Mouse (Mus musculus) CH12.LX (cell line): ENCODE measurements around the gene 1810043G02Rik. TPM values are rescaled to one million over a fixed set of nuclear protein-coding genes. Genes with fewer than 3 reads are reported as not detected.

Source experiments
- DNase-seq: peaks from one replicate; pipeline ENCODE4 v3.0.0-alpha.2; 2013; ENCODE audit errors: extremely low read depth
- H3K27ac ChIP-seq: 2 replicates; pipeline ENCODE4 v1.5.1; 2012; ENCODE audit warnings: low read depth, mild to moderate bottlenecking, control low read depth, moderate library complexity; ENCODE audit not compliant: insufficient read depth
- H3K27me3 ChIP-seq: replicated peaks from 2 replicates; pipeline ENCODE3; 2012; ENCODE audit warnings: inconsistent platforms
- H3K36me3 ChIP-seq, 2 experiments: replicated peaks in 1 of 2; 2 replicates each; pipeline versions ENCODE3 to v1.6.1; 2012; ENCODE audit warnings: inconsistent platforms in 1 of 2, low read length in 1 of 2, mild to moderate bottlenecking in 1 of 2, mixed read lengths in 1 of 2, moderate library complexity in 1 of 2; ENCODE audit not compliant: control insufficient read depth in 1 of 2, insufficient read depth in 1 of 2
- H3K4me1 ChIP-seq, 2 experiments: 2 replicates each; pipeline ENCODE4 v1.6.1; 2012; ENCODE audit warnings: inconsistent platforms in 1 of 2, moderate library complexity in 1 of 2; ENCODE audit not compliant: insufficient read depth in 2 of 2, control insufficient read depth in 1 of 2
- H3K4me2 ChIP-seq: 2 replicates; pipeline ENCODE4 v1.6.1; 2012; ENCODE audit warnings: low read depth, mild to moderate bottlenecking, control low read depth; ENCODE audit not compliant: poor library complexity, insufficient read depth, severe bottlenecking
- H3K4me3 ChIP-seq, 3 experiments: fragments of 150-350 bp in 1 of 3; sonication (generic) in 1 of 3; replicated peaks in 1 of 3; 2 replicates each; pipeline versions ENCODE3 to v1.5.1; 2011 to 2012; ENCODE audit warnings: low read depth in 2 of 3, low read length in 2 of 3, mild to moderate bottlenecking in 2 of 3, moderate library complexity in 2 of 3, control low read depth in 1 of 3, improper control_type of control experiment in 1 of 3, inconsistent platforms in 1 of 3, mixed read lengths in 1 of 3; ENCODE audit not compliant: poor library complexity in 1 of 3
- H3K79me2 ChIP-seq: replicated peaks from 2 replicates; pipeline ENCODE4 v1.6.1; 2012; ENCODE audit warnings: mild to moderate bottlenecking, moderate library complexity; ENCODE audit not compliant: control insufficient read depth, poor library complexity, insufficient read depth, severe bottlenecking; ENCODE audit errors: extremely low read depth
- H3K9ac ChIP-seq: 2 replicates; pipeline ENCODE4 v1.6.1; 2012; ENCODE audit warnings: low read depth, mild to moderate bottlenecking, control low read depth, moderate library complexity; ENCODE audit not compliant: insufficient read depth
- H3K9me3 ChIP-seq: replicated peaks from 2 replicates; pipeline ENCODE3; 2012; ENCODE audit warnings: low read length, inconsistent platforms, mixed read lengths
- CTCF ChIP-seq, 2 experiments: IDR thresholded peaks in 1 of 2; conservative IDR thresholded peaks in 1 of 2; 2 replicates each; pipeline ENCODE4 v1.5.1; 2011 to 2012; ENCODE audit warnings: low read depth in 2 of 2, low read length in 2 of 2, improper control_type of control experiment in 1 of 2, inconsistent platforms in 1 of 2, mild to moderate bottlenecking in 1 of 2, moderate library complexity in 1 of 2
- HCFC1 ChIP-seq: IDR thresholded peaks from 2 replicates; pipeline ENCODE4 v1.6.1; 2012; ENCODE audit warnings: low read depth, mild to moderate bottlenecking, inconsistent platforms, low read length, improper control_type of control experiment
- IRF4 ChIP-seq: IDR thresholded peaks from 2 replicates; pipeline ENCODE4 v1.6.1; 2014; ENCODE audit warnings: low read depth, mild to moderate bottlenecking, inconsistent platforms, low read length, improper control_type of control experiment
- JUN ChIP-seq: IDR thresholded peaks from 2 replicates; pipeline ENCODE4 v1.6.1; 2011; ENCODE audit warnings: low read depth, mild to moderate bottlenecking, low read length, improper control_type of control experiment, moderate library complexity; ENCODE audit not compliant: insufficient read depth
- MXI1 ChIP-seq: IDR thresholded peaks from 2 replicates; pipeline ENCODE4 v1.6.1; 2011; ENCODE audit warnings: mild to moderate bottlenecking, low read depth, low read length, improper control_type of control experiment
- RCOR1 ChIP-seq: conservative IDR thresholded peaks from 2 replicates; pipeline ENCODE4 v1.6.1; 2012; ENCODE audit warnings: low read depth, mild to moderate bottlenecking, inconsistent platforms, low read length, improper control_type of control experiment
- SIN3A ChIP-seq: IDR thresholded peaks from 2 replicates; pipeline ENCODE4 v1.6.1; 2012; ENCODE audit warnings: low read length, improper control_type of control experiment, inconsistent platforms
- TBP ChIP-seq: conservative IDR thresholded peaks from 2 replicates; pipeline ENCODE4 v1.6.1; 2011; ENCODE audit warnings: low read depth, low read length, improper control_type of control experiment
- TCF12 ChIP-seq: IDR thresholded peaks from 2 replicates; pipeline ENCODE4 v1.6.1; 2014; ENCODE audit warnings: low read depth, mild to moderate bottlenecking, inconsistent platforms, low read length, improper control_type of control experiment
- USF2 ChIP-seq: conservative IDR thresholded peaks from 2 replicates; pipeline ENCODE4 v1.6.1; 2011; ENCODE audit warnings: low read depth, low read length, improper control_type of control experiment
- ZMIZ1 ChIP-seq: IDR thresholded peaks from 2 replicates; pipeline ENCODE4 v1.6.1; 2012; ENCODE audit warnings: low read depth, mild to moderate bottlenecking, inconsistent platforms, low read length, improper control_type of control experiment
- ZNF384 ChIP-seq: IDR thresholded peaks from 2 replicates; pipeline ENCODE4 v1.6.1; 2012; ENCODE audit warnings: low read depth, low read length, improper control_type of control experiment, inconsistent platforms
- dilution Hi-C: fragments of 300-500 bp; cut with MboI; formaldehyde crosslinking; loops from 2 replicates; pipeline ENCODE4 v1.14.3; 2020; ENCODE audit warnings: low sequenced_read_pairs; ENCODE audit not compliant: extremely low pct_unique_long_range_greater_than_20kb, extremely low pct_ligation_motif_present
- in situ Hi-C: fragments of 300-500 bp; cut with MboI; formaldehyde crosslinking; loops from 3 replicates; pipeline ENCODE4 v1.14.3; 2019; ENCODE audit warnings: low sequenced_read_pairs, low pct_ligation_motif_present, low pct_unique_long_range_greater_than_20kb, mixed read lengths
- polyA plus RNA-seq: library from polyadenylated mRNA; unstranded; fragments of >175 nt; gene quantifications from 2 replicates; pipeline ENCODE4 v1.2.1, GENCODE M21; 2012; ENCODE audit warnings: low read depth; ENCODE audit not compliant: insufficient read length
- total RNA-seq, 2 experiments: library from RNA; depleted of rRNA; stranded (reverse); fragments of 300-350 nt in 1 of 2; fragments of >200 nt in 1 of 2; gene quantifications; 2 replicates each; pipeline ENCODE4 v1.2.3; 2012 to 2014

Gene 1810043G02Rik
- total and polyA plus RNA-seq, 3 experiments: 3.3 to 6.2 (median 4.1) TPM

DNA sequence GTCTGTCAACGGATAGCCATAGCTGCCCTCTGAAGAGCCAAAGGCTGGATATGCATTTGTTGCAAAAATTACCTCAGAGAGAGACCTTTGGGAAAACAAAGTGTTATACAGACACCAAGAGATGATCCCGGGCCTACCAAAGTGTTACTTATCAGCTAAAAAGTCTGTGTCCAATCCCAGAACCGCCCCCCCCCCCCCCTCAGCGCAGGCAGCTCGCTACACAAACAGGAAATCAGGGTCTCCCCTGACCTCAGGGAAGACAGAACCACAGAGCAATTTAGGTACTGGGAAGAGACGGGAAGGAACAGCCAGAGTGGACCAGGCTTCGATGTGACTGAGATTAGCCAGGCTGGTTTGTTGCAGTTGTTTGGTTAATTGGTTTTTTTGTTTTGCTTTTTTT, 28.9 kb downstream of the 1810043G02Rik start:
- Histone ChIP-seq H3K36me3 (peaks cover 10 to 47% of the 10 kb centered on the region in 2 experiments), H3K27me3 (peaks cover 3% of the 10 kb centered on the region), H3K9me3 (no peaks in the 10 kb centered on the region), H3K4me2 (no peak overlapping the region), H3K4me1 (peaks cover 12 to 32% of the 10 kb centered on the region in 2 experiments; a peak in 3 of 4 replicates), H3K9ac (no peak overlapping the region), H3K4me3 (no peak overlapping the region), H3K79me2 (peaks cover 14% of the 10 kb centered on the region), H3K27ac (no peak overlapping the region)
- TF ChIP-seq JUN: no peak
- dilution Hi-C loops (no loop called here), in situ Hi-C loops (no loop called here)
- no peak for DNase-seq

- dilution Hi-C loops: no loop called here
- TF ChIP-seq RCOR1 (no peak), IRF4 (no peak), MXI1 (no peak), SIN3A (no peak), HCFC1 (no peak), TCF12 (no peak), ZNF384 (no peak), ZMIZ1 (no peak), CTCF (conservative IDR thresholded peaks at IDR 0.05 in 1 of 2, IDR thresholded peaks at IDR 0.05 in 1 of 2; ENCODE audit: low read depth in 2 of 2, low read length in 2 of 2) (no peak), JUN (no peak), TBP (no peak), USF2 (no peak)
- TF ChIP-seq, all 38 proteins: peak for 0
- H3K9me3 ChIP-seq: no peaks in the 10 kb centered on the region
- H3K4me1 ChIP-seq: peaks cover 12 to 32% of the 10 kb centered on the region in 2 experiments; a peak in 3 of 4 replicates
- in situ Hi-C loops: no loop called here
- H3K9ac ChIP-seq: peak overlapping the region; percentile 34
- no peak for DNase-seq
- H3K4me3 ChIP-seq: peak overlapping the region; percentile 87 to 97 (median 96)
- no peak overlapping the region for H3K27ac ChIP-seq
- H3K36me3 ChIP-seq: peaks cover 2 to 38% of the 10 kb centered on the region in 2 experiments
- H3K4me2 ChIP-seq: peak overlapping the region; percentile 83; the same call in 1 of the 2 replicates
- peaks cover 14% of the 10 kb centered on the region for H3K79me2 ChIP-seq
- peaks cover 3% of the 10 kb centered on the region for H3K27me3 ChIP-seq
Measured at GRCm38 (mm10) chr10:78008169-78008568, 29.8 kb downstream of the 1810043G02Rik start.
